Mouse (Mus musculus): ENCODE measurements at regions not wholly inside any gene's neighbourhood (a gene's known extent, or its start where the extent isn't known, plus 50 kb on each side); places are given as distances from the start of the nearest gene placed in this dataset.

DNA sequence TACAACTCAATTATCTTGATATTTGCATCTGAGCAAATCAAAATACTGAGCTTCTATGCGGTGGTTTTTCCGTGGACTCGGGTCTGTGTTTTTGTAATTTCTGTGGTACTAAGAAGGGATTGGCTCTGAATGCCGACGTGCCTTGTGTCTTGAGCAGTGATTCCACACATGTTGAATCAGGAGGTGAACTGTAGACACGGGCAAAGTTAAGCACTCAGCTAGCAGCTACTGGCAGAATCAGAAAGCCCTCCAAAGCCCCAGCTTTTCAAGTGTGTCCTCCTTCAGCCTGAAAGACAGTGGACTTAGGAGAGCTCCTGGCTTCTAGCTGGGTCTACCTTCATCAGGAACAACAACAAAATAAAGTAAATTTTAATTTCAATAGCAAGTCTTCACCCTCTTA, 462.9 kb upstream of the Pou3f3 start:
- TF ChIP-seq EP300 (IDR thresholded peaks at IDR 0.05; ENCODE audit: insufficient read depth, low read depth, low read length): no peak
- TF ChIP-seq CTCF (IDR thresholded peaks at IDR 0.05): no peak
- no peak for TF ChIP-seq POLR2A (IDR thresholded peaks at IDR 0.05; ENCODE audit: insufficient read depth, low read depth, low read length)

Data from heart, adult 2 months (tissue).